Mouse (Mus musculus) spleen, adult 2 months (tissue): Measurements from ENCODE around the gene Sult5a1. TPM values are rescaled to one million over a fixed set of nuclear protein-coding genes. Genes with fewer than 3 reads are reported as not detected.
"Not testable (repeated sequence)": the region's sequence is repeated elsewhere in the genome, so short reads cannot be mapped to it uniquely, and the experiment has no call there.

ENCODE experiments used
- DNase-seq, 2 experiments: peaks; one replicate each; pipeline versions ENCODE4 v3.0.0 to v3.0.0-alpha.2; 2012 to 2021; ENCODE audit warnings: low spot score in 2 of 2, low read depth in 1 of 2
- H3K27ac ChIP-seq: fragments of 200-500 bp; 2 replicates; pipeline ENCODE4 v1.5.1; 2012; ENCODE audit warnings: low read length, inconsistent platforms; ENCODE audit not compliant: insufficient read depth
- H3K27me3 ChIP-seq: fragments of 200-500 bp; 2 replicates; pipeline ENCODE4 v1.6.1; 2012; ENCODE audit warnings: mild to moderate bottlenecking, moderate library complexity, low read length, inconsistent platforms; ENCODE audit not compliant: control insufficient read depth, insufficient read depth
- H3K36me3 ChIP-seq: fragments of 200-500 bp; 2 replicates; pipeline ENCODE4 v1.6.1; 2012; ENCODE audit warnings: mild to moderate bottlenecking, low read length, inconsistent platforms; ENCODE audit not compliant: control insufficient read depth, insufficient read depth
- H3K4me1 ChIP-seq: fragments of 200-500 bp; 2 replicates; pipeline ENCODE4 v1.6.1; 2011; ENCODE audit warnings: inconsistent platforms; ENCODE audit not compliant: control insufficient read depth, insufficient read depth, insufficient read length
- H3K4me3 ChIP-seq: fragments of 200-500 bp; 2 replicates; pipeline ENCODE4 v1.5.1; 2011; ENCODE audit warnings: mild to moderate bottlenecking, inconsistent platforms; ENCODE audit not compliant: insufficient read depth, insufficient read length; ENCODE audit errors: extremely low read depth
- CTCF ChIP-seq: fragments of 200-500 bp; IDR thresholded peaks from 2 replicates; pipeline ENCODE4 v1.5.1; 2011; ENCODE audit warnings: mild to moderate bottlenecking, inconsistent platforms; ENCODE audit not compliant: insufficient read depth, insufficient read length, insufficient replicate concordance; ENCODE audit errors: extremely low read depth
- POLR2A ChIP-seq: fragments of 200-500 bp; IDR thresholded peaks from 2 replicates; pipeline ENCODE4 v1.6.1; 2011; ENCODE audit warnings: low read depth, low read length, inconsistent platforms
- WGBS: fragments of 180-500 bp; shearing (Covaris S2); methylation state at CpG from one replicate; pipeline ENCODE4 v1.1.7; 2018; 5-methylcytosine and 5-hydroxymethylcytosine counted together
- polyA plus RNA-seq: library from polyadenylated mRNA; depleted of rRNA; stranded (reverse); fragments of >200 nt; gene quantifications from 2 replicates; pipeline ENCODE4 v1.2.3, GENCODE M21; 2012; rRNA removed

The Sult5a1 gene
- 0.42 and 0.92 TPM in 2 replicates for polyA plus RNA-seq

DNA sequence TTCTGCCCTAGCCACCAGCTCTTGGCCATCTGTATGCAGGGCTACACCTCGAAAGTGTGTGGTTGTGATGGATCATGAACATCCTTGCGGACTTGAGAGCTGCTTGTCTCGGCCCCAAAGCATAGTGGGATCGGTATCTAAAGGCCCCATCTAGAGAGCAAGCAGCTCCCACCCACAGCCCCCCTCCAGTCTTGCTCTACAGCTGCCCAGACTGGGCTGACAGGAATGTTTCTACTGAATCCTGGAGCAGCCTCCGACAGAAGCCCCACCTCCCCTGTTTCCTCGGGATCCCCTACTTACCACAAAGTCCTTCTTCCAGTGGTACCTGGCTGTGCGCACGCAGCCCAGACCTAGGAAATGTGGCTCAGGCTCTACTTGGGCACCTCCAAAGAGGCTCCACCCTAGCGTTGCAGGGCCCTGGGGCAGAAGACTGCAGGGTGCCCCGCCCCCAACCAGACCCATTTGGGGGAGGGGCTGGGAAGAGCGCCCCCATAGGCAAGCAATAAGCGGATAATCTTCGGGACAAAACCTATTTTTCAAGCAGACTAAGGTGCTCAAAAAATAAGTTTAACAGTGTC is at the start of gene Sult5a1:
TSS of gene Sult5a1 (minus strand) at position 428 of the 578 bp plus-strand sequence.
- Histone ChIP-seq H3K27me3 (no peaks in the 10 kb centered on the region), H3K27ac (no peak within 1 kb of the TSS), H3K4me1 (no peaks in the 10 kb centered on the region; the same call in 1 of the 2 replicates), H3K4me3 (no peak within 1 kb of the TSS), H3K36me3 (no peaks in the 10 kb centered on the region)
- no peak for DNase-seq
- TF ChIP-seq POLR2A (no peak), CTCF (no peak)
- WGBS: 65% methylated on average over 13 of the region's 13 CpGs

DNA sequence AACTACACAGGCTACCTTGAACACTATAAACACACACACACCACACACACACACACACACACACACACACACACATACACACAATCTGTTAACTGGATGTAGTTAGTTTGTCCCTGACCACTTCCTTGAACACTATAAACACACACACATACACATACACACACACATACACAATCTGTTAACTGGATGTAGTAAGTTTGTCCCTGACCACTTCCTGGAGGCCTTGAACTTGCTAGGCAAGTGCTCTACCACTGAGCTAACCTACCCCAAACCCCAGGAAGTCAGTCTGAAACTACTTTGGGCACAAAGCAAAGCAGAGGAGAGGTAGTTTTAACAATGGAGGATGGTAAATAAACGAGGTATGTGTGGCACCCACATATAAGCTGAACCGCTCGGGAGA is 45.5 kb upstream of the Sult5a1 start:
- no peaks in the 10 kb centered on the region for H3K4me1 ChIP-seq
- H3K4me3 ChIP-seq: no peak overlapping the region
- 80% methylated on average over 3 of the region's 3 CpGs for WGBS
- TF ChIP-seq CTCF (no peak), POLR2A (no peak)
- peaks cover 23% of the 10 kb centered on the region for H3K36me3 ChIP-seq
- H3K27ac ChIP-seq: no peak overlapping the region
- DNase-seq: no peak
- H3K27me3 ChIP-seq: no peaks in the 10 kb centered on the region

DNA sequence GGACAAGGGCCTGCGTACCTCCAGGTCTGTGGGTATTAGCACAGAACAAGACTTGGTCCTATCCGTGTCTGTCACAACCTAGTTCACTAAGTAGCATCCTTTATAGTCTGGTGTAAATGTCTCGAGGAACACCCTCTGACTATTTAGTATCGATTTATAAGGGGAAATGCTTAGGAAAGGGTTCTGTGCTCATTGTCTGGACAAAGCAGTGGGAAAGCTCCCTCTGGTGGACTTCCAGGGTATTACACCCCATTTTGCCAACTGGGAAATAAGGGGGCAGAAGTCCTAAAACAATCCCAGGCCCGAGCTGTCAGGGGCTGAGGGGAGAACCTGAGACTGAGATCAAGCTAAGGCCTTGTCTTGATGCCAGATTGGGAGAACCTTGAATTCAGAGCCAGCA is 44.2 kb upstream of the Sult5a1 start:
- no peaks in the 10 kb centered on the region for H3K27me3 ChIP-seq
- no peaks in the 10 kb centered on the region for H3K4me1 ChIP-seq
- H3K36me3 ChIP-seq: peaks cover 14% of the 10 kb centered on the region
- no peak overlapping the region for H3K27ac ChIP-seq
- peak in 1 of 2 experiments; percentile 55 for DNase-seq
- TF ChIP-seq POLR2A (no peak), CTCF (peak; percentile 58; the same call in 1 of the 2 replicates)
- 20% methylated on average over 5 of the region's 5 CpGs for WGBS
- H3K4me3 ChIP-seq: no peak overlapping the region

DNA sequence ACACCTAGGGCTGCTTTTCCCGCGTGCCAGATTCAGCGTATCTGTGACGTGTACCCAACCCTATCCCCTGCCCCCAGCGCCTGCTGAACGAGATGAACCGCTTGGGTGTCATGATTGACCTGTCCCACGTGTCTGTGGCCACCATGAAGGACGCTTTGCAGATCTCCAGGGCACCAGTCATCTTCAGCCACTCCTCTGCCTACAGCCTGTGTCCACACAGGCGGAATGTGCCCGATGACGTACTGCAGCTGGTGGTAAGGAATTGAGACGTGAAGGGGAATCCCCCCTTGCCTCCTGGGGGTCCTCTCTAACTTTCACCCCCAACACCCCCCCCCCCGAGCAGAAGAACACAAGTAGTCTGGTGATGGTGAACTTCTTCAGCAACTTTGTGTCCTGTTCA is 41.7 kb upstream of the Sult5a1 start:
- Histone ChIP-seq H3K4me1 (no peaks in the 10 kb centered on the region), H3K27ac (no peak overlapping the region), H3K4me3 (no peak overlapping the region), H3K27me3 (no peaks in the 10 kb centered on the region), H3K36me3 (no peaks in the 10 kb centered on the region)
- no peak for DNase-seq
- 72% methylated on average over 14 of the region's 14 CpGs for WGBS
- TF ChIP-seq CTCF: no peak
- no peak for TF ChIP-seq POLR2A

DNA sequence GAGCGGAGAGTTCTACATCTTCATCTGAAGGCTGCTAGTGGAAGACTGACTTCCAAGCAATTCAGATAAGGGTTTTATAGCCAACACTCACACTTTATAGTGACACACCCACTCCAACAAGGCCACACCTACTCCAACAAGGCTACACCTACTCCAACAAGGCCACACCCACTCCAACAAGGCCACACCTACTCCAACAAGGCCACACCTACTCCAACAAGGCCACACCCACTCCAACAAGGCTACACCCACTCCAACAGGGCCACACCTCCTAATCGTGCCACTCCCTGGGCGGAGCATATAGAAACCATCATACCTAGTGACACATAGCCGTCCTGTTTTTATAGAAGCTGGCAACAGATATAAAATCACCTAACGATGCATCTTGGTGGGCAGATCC is 38.9 kb upstream of the Sult5a1 start:
- not testable (repeated sequence) for DNase-seq, H3K36me3 ChIP-seq
- 69% methylated on average over 5 of the region's 5 CpGs for WGBS

DNA sequence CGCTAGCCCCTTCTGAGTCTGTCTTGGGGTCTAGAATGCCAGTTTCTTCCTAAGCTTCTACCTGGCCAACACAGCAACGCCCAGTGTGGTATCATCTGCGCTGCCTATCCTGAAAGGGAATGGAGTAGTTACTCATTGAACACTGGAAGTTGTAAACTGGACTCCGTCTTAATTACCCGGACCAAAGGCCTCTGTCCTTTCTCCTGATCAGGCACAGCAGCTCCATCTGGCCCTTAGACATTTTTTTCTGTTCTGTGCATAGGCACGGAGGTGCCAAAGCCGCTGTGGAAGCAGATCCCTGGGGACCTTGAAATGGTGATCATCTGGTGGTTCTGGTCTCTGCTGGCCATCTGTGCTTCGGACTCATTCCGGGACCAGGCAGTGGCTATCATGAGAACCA is 35.7 kb upstream of the Sult5a1 start:
- Histone ChIP-seq H3K4me3 (no peak overlapping the region), H3K4me1 (no peaks in the 10 kb centered on the region), H3K27ac (no peak overlapping the region), H3K27me3 (no peaks in the 10 kb centered on the region), H3K36me3 (no peaks in the 10 kb centered on the region)
- DNase-seq: no peak
- TF ChIP-seq CTCF (no peak), POLR2A (no peak)
- 92% methylated on average over 9 of the region's 9 CpGs for WGBS

More for the DNA sequence above, 38.9 kb upstream of the Sult5a1 start:
- H3K27me3 ChIP-seq, H3K27ac ChIP-seq, H3K4me3 ChIP-seq, H3K4me1 ChIP-seq: not testable (repeated sequence)

DNA sequence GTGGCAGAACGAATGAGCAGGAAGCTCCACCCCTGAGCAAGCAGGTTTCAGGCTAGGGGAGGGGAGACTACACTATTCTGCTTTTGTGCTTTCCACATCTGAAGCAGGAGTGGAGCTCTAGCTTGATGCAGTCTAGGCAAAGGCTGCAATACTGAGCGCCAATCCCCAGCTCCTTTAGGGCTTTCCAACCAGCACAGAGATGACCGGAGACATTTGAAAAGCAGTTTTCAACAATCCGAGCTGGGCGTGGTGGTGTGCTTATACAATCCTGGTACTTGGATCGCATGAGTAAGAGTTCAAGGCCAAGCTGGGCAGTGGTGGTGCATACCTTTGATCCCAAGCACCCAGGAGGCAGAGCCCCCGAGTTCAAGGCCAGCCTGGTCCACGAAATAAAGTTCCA is 33.8 kb upstream of the Sult5a1 start:
- TF ChIP-seq POLR2A (no peak), CTCF (no peak)
- no peak overlapping the region for H3K4me3 ChIP-seq
- no peak overlapping the region for H3K27ac ChIP-seq
- no peaks in the 10 kb centered on the region for H3K36me3 ChIP-seq
- DNase-seq: no peak
- no peaks in the 10 kb centered on the region for H3K4me1 ChIP-seq
- no peaks in the 10 kb centered on the region for H3K27me3 ChIP-seq
- 65% methylated on average over 8 of the region's 8 CpGs for WGBS

DNA sequence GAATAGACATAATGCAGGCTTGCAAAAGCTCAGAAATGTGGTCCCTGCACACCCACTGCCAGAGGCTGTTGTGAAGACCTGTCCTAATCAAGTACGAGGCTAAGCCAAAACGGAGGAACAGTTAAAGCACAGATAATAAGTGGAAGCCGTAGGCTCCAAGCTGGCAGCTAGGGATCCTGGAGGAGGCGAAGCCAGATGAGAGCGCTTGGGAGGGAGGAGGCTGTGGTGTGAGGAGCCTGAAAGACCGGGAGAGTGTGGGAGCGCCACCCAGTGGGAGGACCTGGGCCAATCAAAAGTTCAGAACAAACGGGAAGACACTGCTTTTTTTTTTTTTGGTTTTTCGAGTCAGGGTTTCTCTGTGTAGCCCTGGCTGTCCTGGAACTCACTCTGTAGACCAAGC is 32.6 kb upstream of the Sult5a1 start:
- Histone ChIP-seq H3K27me3 (no peaks in the 10 kb centered on the region), H3K36me3 (no peaks in the 10 kb centered on the region), H3K4me1 (no peaks in the 10 kb centered on the region), H3K27ac (no peak overlapping the region), H3K4me3 (no peak overlapping the region)
- 3% methylated on average over 9 of the region's 9 CpGs for WGBS
- TF ChIP-seq CTCF (peak; percentile 35; the same call in 1 of the 2 replicates), POLR2A (no peak)
- DNase-seq: peak in 1 of 2 experiments; percentile 14
